In the genomic region with DNA sequence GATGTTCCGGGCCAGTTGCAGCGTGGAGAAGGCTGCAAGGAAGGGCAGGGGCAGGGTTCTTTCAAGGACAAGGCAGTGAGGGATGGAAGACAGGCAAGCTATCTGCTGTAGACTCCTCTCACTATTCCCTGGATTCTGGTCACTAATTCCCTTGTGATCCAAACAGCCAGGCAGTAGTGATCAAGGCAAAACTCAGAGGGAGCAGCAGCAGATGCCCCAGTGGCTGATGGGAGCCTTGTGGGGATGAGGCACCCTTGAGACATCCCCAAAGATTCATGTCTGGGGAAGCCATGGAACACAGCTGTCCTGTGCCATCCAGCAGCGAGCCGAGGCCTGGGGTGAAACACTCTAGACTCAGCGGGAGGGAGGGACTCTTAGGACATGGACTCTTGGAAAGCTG, we compare ENCODE assay signal across 19 mouse cellular contexts. TPM values are rescaled to one million over a fixed set of nuclear protein-coding genes. Genes with fewer than 3 reads are reported as not detected.
DNase-seq lines count a peak whose midpoint lies in the region; ATAC-seq and TF ChIP-seq lines count a peak whose summit lies in the region.
"Had no signal": no experiment of that assay in that cellular context is flagged by ENCODE, and none has a peak within 500 bp of the region (broad histone marks: within the 10 kb centered on the region; RNA-seq: fewer than 3 reads in every experiment).

No protein-coding gene starts in this region.

- WGBS in heart, embryonic 12.5 days = 59% methylated on average over 5 of the region's 5 CpGs
- WGBS in olfactory bulb, adult 2 months = 46% methylated on average over 5 of the region's 5 CpGs

- H3K9me3 ChIP-seq in heart, embryonic 12.5 days (replicated peaks) = no peaks in the 10 kb centered on the region
- H3K9me3 ChIP-seq: embryonic facial prominence, embryonic 10.5 days; embryonic facial prominence, embryonic 12.5 days; forebrain, embryonic 13.5 days; forebrain, embryonic 15.5 days had no signal

- no peak overlapping the region for H3K27ac ChIP-seq in heart, embryonic 12.5 days (ENCODE audit: poor library complexity, severe bottlenecking)
- peak overlapping the region; percentile 34; the same call in 1 of the 2 replicates for H3K27ac ChIP-seq in olfactory bulb, adult 2 months (ENCODE audit: insufficient read depth, low read depth, low read length)
- H3K27ac ChIP-seq: embryonic facial prominence, embryonic 10.5 days; embryonic facial prominence, embryonic 12.5 days; forebrain, embryonic 13.5 days; forebrain, embryonic 15.5 days had no signal

- peak; percentile 16 for DNase-seq in adrenal gland, postnatal 14 days
- DNase-seq in adrenal gland, postnatal 10 days = no peak
- DNase-seq in heart, adult 11 months = peak; percentile 92
- no peak for DNase-seq in cerebellum, adult 8-10 months
- DNase-seq: adrenal gland, postnatal 25 days; cerebellum, adult 11 months; cerebellum, adult 18-20 months; cerebellum, adult 9-10 months; cerebellum, postnatal 10 days; cerebellum, postnatal 25 days; forebrain, postnatal 0 days had no signal

- no peak overlapping the region for H3K4me3 ChIP-seq in heart, embryonic 12.5 days
- no peak overlapping the region for H3K4me3 ChIP-seq in olfactory bulb, adult 2 months (ENCODE audit: insufficient read depth, low read depth, low read length)
- H3K4me3 ChIP-seq: embryonic facial prominence, embryonic 10.5 days; embryonic facial prominence, embryonic 12.5 days; forebrain, embryonic 13.5 days; forebrain, embryonic 15.5 days had no signal

- no peak for TF ChIP-seq POLR2A in olfactory bulb, adult 2 months (IDR thresholded peaks at IDR 0.05; ENCODE audit: insufficient read depth, low read depth, low read length)

- H3K4me2 ChIP-seq in heart, embryonic 12.5 days = no peak overlapping the region
- H3K4me2 ChIP-seq: embryonic facial prominence, embryonic 12.5 days; forebrain, embryonic 13.5 days; forebrain, embryonic 15.5 days had no signal

- peaks cover 52% of the 10 kb centered on the region for H3K27me3 ChIP-seq in heart, embryonic 12.5 days (replicated peaks)
- H3K27me3 ChIP-seq: embryonic facial prominence, embryonic 12.5 days had no signal

- no peak for TF ChIP-seq CTCF in olfactory bulb, adult 2 months (IDR thresholded peaks at IDR 0.05; ENCODE audit: insufficient read depth, low read depth, low read length)

- H3K36me3 ChIP-seq in heart, embryonic 12.5 days = no peaks in the 10 kb centered on the region
- H3K36me3 ChIP-seq: embryonic facial prominence, embryonic 10.5 days; embryonic facial prominence, embryonic 12.5 days; forebrain, embryonic 15.5 days had no signal

- ATAC-seq in heart, embryonic 12.5 days (ENCODE audit: insufficient number of reproducible peaks, low FRiP score) = no peak
- ATAC-seq: forebrain, embryonic 13.5 days; forebrain, embryonic 15.5 days; forebrain, postnatal 0 days had no signal

- H3K9ac ChIP-seq in heart, embryonic 12.5 days = no peak overlapping the region
- H3K9ac ChIP-seq: embryonic facial prominence, embryonic 12.5 days; forebrain, embryonic 13.5 days; forebrain, embryonic 15.5 days; forebrain, postnatal 0 days had no signal

- H3K4me1 ChIP-seq in heart, embryonic 12.5 days (replicated peaks) = peaks cover 6% of the 10 kb centered on the region
- peaks cover 26% of the 10 kb centered on the region for H3K4me1 ChIP-seq in olfactory bulb, adult 2 months (ENCODE audit: control insufficient read depth, insufficient read depth, low read length)
- H3K4me1 ChIP-seq: embryonic facial prominence, embryonic 12.5 days had no signal

RNA-seq across cellular contexts. Expression of a gene that starts 40.5 kb away (rescaled TPM):
- total RNA-seq in adrenal gland, postnatal 14 days (2021) = 2.3 and 3.9 TPM in 2 replicates
- 1 to 10 TPM; 3.3 to 5.7 TPM for total RNA-seq in adrenal gland, postnatal 10 days (2021)
- 2.0 and 2.5 TPM in 2 replicates for polyA plus RNA-seq in heart, embryonic 12.5 days (2016; fragmentation: Nextera tagmentation; extraction: Ambion mirVana)
- polyA plus RNA-seq in olfactory bulb, adult 2 months (2012; ENCODE audit: insufficient read depth, insufficient read length, low replicate concordance, missing spikeins) = not detected in 2 replicates
- total RNA-seq: MEL had no signal

RNA-seq across cellular contexts. Expression of a gene that starts 53.8 kb away (rescaled TPM):
- total RNA-seq in adrenal gland, postnatal 14 days (2021) = 2.8 and 3.6 TPM in 2 replicates
- total RNA-seq in adrenal gland, postnatal 10 days (2021) = 1 to 10 TPM; 2.6 to 3.1 TPM
- 0.13 and 0.23 TPM in 2 replicates for polyA plus RNA-seq in heart, embryonic 12.5 days (2016; fragmentation: Nextera tagmentation; extraction: Ambion mirVana)
- not detected in 2 replicates for polyA plus RNA-seq in olfactory bulb, adult 2 months (2012; ENCODE audit: insufficient read depth, insufficient read length, low replicate concordance, missing spikeins)
- total RNA-seq: MEL had no signal
- polyA plus RNA-seq: C2C12 had no signal

Comparison
In these comparisons a context has a peak if more than half of its experiments do, and no peak if none do; other contexts are left out.
1. DNase-seq: peak in adrenal gland, postnatal 14 days (single experiment) and heart, adult 11 months (single experiment); none in adrenal gland, postnatal 10 days (single experiment) and cerebellum, adult 8-10 months (single experiment).